Mouse (Mus musculus): ENCODE data around the gene Bcat1.

The Bcat1 gene

DNA sequence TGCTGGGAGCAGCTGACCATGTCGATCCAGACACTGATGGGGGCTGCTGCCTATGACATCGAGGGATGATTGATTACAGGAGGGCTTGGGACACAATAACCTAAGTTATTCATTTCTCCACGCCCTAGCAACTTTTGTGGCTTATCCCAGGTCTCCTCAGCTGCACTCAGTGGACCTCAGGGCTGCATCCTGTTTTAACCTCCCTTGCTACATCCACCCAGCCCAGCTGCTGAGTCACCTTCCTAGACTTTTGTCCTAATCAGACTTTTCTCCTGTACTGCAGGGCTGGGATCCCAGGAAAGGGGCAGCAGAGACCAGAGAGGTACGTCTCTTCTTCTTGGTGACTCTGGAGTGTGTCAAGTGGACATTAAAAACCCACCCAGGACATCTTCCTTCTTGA is 19.9 kb downstream of the Bcat1 start:
- no peak for DNase-seq (ENCODE audit: low read depth, low spot score)

DNA sequence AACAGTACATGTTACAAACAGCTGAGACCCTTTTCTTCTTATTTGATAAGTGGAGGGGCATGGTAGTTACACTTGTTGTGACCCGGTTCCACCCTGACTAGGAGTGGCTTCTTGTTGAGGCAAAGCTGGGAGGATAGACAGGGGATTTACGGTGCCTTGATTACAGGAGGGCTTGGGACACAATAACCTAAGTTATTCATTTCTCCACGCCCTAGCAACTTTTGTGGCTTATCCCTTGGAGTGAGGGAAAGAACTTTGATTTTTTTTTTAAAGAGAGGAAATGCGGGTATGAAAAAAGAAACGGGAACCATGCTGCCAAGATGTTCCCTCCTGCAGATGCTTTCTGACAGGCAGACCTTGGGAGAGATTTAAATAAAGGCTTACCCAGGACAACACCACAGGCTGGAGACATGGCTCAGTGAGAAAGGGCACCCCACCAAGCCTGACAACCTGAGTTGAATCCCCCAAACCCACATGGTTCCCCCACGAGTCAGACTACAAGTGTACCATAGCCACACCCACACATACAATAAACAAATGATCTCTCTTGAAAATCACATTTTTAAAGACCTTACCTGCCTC is 20.6 kb downstream of the Bcat1 start:
- no peak for DNase-seq (ENCODE audit: low read depth, low spot score)

DNA sequence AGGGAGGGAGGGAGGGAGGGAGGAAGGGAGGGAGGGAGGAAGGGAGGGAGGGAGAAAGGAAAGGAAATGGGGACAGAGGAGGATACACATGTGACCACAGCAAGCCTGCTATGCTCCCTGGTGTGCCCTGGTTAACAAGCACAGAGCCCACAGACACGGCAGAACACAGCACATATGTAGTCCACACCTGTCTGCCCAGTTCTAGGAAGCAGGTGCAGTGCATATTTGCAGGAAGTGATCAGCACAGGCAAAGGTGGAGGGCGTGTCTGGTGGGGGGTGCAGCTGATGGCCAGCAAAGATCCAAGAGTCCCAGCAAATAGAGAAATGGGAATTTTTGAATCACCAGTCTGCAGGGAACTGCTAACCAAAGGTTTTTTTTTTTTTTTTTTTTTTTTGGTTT is 23.3 kb downstream of the Bcat1 start:
- no peak for DNase-seq (ENCODE audit: low read depth, low spot score)

DNA sequence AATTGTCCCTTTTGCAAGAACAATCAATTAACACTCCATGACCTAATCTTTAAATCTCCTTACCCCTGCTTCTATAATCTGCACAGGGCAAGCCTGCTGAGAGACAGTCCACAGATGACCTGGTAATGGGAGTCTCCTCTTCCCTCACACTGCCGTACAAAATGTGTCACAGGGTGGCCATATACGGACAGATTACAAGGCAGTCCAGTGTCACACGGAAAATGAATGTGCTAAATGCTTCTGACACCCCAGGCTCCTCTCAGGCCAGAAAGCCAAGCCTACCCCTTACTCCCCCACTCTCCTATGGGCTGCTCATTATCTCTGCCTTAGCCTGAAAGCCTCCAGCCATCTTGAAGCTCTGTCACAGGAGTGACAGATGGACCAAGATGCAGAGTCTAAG is 25.1 kb downstream of the Bcat1 start:
- DNase-seq (ENCODE audit: low read depth, low spot score), result no peak

DNA sequence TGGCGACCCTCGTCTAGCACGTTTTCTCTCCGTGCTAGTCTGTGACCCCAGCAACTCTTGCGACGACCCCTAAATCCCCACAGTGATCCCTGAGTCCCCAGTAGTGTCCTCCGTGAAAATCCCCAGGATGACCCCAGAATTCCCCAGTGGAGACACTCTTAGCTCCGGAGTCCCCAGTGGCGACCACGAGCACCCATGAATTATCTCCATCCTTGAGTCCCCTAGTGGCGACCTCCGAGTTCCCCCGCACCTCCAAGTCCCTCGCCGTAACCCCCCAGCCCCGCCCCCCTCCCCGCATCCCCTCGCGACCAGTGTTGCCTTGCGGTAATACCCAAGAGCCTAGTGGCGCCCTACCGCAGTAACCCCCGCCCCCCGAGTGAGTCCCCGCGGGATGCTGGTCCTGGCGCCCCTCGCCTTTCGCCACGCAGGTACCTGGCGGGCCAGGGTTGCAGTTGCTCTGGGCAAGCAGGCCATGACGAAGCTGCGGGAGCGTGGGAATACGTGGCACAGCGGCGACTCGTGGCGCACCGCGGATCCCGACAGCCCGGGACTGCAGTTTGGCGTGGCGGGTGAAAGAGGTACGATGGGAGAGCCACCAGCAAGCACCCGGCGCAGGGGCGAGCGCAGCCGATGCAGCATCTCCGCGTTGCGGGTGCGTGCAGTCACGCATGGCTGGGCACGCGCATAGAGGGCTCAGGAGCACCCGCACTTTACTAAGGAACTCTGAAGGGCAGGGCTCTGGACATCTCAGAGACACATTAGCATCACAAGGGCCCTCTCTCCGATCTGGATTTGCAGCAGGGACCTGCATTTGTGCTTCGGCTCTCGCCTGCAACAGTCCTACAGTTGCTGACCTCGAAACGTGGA is 27.6 kb downstream of the Bcat1 start:
- no peak for DNase-seq (ENCODE audit: low read depth, low spot score)

DNA sequence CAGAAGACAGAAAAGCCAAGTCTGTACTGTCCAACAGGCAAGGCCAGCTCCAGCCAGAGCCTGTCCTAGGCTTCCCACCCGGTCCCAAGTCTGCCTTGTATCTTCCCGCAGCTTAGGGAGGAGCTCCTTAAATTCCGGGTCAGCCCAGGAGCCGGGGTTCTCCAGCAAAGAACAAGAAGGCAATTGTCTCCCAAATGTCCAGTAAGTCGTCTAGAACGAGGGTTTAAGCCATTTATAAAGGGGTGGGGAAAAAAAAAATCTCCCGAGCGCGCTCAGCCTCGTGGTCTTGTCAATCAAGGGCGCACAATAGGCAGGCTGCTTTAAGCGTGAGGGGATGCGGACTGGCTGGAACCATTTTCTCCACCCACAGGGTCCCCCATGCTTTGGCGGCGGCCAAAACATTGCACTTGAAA is 28.5 kb downstream of the Bcat1 start:
- peak; percentile 54 for DNase-seq (ENCODE audit: low read depth, low spot score)

DNA sequence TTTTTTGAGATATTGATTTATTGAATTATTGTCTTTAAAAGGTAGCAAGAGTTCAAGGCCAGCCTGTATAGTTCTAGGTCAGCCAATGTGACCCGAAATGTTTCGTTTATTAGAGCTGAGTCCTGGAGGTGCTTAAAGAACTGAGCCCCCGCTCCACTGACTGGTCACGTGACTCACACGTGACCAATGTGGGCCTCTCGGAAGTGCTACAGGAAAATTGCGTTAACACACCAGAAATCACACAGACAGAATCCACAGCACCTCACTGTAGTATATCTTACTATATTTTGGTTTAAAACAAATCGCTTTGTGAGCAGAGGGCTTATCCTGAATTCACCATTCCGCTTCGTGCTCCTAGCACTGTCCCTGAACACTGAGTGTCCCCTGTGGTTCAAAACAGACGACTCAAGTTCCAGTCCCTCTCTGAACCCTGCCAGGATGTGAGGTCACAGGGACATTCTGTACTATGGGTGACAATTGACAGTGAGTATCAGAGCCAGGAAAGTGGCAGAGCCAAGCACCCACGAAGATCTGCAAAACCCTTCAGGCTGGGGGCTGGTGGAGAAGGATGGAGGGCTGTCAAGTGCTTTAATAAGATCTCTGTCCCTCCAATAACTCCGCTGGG is 29.6 kb downstream of the Bcat1 start:
- DNase-seq (ENCODE audit: low read depth, low spot score), result no peak

DNA sequence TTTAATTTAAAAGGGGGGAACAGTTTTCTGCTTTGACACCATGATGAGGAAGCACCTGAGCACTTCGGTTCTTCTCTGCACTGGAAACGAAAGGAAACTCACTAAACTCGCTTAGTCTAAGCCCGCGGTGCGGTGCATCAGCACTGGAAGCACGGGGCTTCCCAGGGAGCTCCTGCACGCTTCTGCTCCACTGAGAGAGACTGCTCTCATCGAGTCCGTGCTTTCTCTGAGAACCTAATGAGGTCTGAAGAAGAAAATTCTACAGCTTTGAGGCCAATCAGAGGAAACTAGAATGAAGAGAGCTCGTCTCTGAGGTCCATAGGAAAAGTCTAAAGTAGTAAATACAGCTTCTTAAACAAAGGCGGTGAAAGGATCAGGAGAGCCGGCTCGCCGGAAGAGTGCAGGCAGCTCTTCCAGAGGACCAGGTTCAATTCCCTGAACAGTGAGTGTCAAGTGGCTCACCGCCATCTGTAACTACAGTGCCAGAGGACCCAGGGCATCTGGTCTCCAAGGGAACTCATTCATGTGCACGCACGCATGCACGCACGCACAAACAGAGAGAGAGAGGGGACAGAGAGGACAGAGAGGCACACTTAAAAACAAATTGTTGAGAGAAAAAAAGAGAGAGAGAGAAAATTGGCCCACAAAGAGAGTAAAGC is 30.9 kb downstream of the Bcat1 start:
- no peak for DNase-seq (ENCODE audit: low read depth, low spot score)

DNA sequence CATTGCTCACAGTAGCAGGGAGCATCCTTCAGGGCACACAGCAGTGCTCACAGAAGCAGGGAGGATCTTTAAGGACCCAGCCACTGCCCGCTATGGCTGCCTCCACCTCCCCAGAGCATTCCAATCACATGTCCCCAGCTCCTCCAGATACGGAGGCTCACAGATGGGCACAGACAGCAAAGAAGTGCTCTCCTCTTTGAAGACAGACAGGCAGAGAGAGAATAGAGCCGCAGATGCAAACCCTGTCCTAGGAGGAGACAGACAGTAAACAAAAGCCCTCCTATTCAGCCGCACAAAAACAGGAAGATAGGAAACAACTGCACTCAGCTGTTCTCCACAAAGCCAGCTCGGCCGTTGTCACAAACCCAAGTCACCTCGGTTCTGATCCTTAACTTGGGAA is 35.3 kb downstream of the Bcat1 start:
- no peak for DNase-seq (ENCODE audit: low read depth, low spot score)

DNA sequence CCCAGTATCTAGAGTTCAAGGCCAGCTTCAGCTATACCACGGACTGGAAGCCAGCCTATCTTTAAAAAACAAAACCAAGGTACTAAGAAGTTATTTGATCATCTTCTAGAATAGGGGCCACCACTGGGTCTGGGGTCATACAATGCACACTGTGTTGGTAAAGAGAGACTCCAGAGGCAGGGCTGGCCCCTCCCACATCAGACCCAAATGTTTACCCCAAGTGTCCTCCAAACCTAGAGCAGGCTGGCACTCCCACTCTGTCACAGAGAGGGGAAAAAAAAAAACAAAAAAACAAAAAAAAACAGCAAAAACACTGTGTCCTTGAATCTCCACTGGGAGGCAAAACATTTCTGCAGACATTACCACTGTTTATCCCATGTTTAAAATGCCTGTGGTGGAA is 38.4 kb downstream of the Bcat1 start:
- no peak for DNase-seq (ENCODE audit: low read depth, low spot score)

DNA sequence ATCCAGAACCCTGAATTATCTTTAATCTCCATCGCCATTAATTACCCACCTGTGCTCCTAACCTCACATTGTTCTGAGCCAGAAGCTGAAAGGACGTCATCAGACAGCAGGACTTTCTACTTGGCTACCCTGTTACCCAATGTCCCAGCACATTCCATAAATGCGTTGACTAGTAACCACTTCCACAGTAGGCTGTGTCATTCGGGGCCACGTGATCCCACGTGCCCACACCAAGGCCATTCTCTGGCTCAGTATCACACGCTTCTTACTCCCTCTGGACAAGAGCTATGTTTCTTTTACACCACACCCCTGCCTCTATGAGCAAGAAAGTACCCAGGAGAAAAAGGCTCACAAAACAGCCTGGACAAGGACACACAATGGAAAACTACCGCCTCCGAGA is 40.6 kb downstream of the Bcat1 start:
- no peak for DNase-seq (ENCODE audit: low read depth, low spot score)

DNA sequence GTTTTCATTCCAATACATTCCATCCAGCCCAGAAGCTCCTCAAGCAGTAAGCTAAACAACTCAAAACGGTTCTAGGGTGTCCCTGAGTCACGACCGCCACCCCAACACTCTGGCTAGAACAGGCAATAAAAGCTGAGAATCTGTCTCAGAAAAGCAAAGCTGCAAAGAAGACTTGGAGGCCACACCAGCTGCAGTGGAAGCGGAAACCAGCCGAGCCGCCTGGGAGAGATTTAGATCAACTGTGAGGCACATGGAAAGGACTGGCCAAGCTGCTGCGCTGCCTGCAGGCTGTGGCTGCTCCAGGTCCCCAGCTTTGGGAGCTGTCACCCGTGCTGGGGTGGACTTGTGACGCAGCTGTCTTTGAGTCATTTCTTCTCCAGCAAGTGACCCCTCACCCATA is 45.4 kb downstream of the Bcat1 start:
- DNase-seq (ENCODE audit: low read depth, low spot score), result no peak

DNA sequence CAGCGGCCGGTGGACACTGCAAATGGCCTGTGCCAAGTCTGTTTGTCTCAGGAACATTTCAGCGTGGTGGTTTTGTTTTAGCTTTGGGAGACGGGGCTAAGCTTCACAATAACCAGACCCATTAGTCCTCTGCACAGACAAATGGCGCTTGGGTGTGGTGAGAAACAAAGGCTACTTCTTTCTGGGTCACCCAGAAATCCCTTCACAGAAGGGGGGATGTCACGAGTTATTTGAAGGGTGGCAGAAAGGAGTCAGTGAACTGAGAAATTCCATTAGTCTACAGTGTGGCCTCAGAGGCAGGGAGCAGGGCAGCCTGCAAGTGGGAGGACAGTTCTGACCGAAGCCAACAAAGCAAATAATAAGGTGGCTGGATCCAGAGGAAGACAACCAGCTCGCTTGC is 52.0 kb downstream of the Bcat1 start:
- no peak for DNase-seq (ENCODE audit: low read depth, low spot score)

DNA sequence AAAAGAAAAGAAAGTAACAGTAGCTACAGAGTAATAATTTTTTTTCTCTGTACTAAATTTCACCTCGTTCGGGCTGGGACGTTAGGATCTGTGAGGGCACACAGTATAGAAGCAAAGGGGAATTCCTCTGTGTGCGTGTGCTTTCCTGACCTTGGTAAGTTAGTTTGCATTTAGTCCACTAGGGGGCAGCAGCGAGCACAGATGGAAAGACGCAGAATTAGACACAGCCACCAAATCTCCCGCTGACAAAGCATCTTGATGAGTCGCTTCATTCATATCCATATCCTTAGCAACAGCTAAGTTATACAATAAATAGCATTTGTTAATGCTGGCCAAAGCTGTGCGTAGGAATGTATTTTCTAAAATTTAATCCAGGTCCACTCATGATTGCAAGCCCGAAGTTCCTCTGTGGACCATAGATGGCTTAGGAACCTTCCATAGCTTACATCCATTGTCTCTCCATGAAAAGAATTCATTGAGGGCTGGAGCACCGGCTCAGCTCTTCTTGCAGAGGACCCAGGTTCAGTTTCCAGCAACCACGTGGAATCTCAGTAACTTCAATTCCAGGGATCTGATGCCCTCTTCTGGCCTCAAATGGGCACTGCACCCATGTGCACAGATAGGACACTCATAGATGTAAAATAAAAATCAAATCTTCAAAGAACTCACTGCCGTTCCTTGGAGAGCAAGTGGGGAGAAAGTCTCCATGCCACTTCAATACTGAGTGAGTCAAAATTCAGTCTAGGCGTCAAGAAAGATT is 52.8 kb downstream of the Bcat1 start:
- DNase-seq (ENCODE audit: low read depth, low spot score), result no peak

DNA sequence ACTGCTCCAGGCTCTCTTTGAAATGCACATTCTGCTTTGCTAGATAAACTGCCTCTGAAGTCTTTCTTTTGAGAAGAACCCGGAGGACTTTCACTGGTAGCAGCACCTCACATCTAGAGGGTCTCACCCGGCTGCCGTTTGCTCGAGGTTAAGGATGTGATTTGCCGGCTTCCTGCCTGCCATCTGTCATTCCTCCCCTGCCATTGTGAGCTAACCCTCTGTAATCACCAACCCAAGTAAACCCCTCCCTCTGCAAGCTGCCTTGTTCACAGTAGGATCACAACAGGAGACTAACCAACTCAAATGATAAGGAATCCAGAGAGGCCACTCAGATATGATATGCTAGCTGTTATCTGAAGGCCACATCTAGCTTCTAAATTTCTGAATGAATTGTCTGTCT is 53.6 kb downstream of the Bcat1 start:
- DNase-seq (ENCODE audit: low read depth, low spot score), result no peak

DNA sequence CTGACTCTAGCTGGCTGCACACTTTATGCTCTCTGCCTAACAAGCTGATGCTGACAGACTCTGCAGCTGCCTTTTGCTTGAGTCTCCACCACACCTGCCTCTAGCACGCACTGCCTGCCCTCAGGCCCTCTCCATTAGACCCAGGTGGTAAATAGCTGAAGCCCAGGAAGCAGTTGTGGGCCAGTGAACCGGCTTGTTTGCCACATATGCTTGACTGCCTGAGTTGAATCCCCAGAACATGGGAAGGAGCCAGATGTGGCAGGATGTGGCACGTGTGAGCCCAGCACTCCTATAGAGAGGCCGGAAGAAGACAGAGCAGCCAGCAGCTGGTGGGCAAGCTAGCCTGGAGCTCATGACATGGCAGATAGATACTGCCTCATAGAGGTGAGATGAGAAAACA is 55.4 kb downstream of the Bcat1 start:
- no peak for DNase-seq (ENCODE audit: low read depth, low spot score)

DNA sequence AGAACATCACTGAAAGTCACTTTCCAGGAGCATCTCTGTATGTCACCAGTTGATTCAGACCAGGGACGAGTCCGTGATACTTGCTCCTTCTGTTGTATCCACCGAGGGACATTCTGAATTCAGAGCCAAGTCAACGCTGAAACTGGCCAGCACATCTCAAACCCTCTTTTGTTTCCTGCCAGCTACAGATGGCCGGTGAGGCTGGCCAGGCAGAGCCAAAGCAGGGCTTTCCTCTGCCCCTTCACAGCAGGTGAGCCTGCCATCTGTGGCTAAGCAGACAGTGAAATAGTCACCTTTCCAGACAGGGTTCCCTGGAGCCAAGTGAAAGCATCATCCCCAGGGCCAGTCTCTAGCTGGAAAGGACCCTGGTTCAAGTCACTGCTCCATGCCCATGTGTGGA is 57.7 kb downstream of the Bcat1 start:
- DNase-seq (ENCODE audit: low read depth, low spot score), result no peak

DNA sequence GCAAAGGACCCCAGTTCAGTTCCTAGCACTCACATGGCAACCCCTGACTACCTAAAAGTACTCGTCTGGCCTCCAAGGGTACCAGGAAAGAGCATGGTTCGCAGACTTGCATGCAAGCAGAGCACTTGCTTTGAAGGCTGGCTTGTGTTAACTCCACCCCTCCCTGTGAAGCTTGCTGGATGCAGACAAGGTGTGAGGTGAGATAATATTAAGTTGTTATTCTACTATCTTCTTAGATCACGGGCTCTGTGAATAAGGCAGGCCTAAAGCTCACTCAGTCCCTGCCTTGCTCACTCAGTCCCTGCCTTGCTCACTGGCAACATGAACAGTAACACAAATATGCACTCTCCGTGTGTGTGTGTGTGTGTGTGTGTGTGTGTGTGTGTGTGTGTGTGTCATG is 58.5 kb downstream of the Bcat1 start:
- DNase-seq (ENCODE audit: low read depth, low spot score), result no peak

DNA sequence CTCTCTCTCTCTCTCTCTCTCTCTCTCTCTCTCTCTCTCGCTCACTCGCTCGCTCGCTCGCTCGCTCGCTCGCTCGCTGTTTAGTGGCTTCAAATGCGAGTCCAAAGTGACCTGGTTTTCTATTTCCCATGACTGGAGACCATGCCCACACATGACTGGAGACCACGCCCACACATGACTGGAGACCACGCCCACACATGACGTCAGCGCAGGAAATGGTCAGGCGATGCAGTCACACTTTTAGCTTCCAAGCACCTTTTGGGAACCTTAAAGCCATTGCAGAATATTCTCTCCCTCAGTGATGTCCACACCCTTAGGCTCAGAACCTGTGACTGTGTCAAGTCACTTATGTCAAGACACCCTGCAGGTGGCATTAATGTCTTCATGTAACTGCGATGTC is 59.3 kb downstream of the Bcat1 start:
- DNase-seq (ENCODE audit: low read depth, low spot score), result no peak

DNA sequence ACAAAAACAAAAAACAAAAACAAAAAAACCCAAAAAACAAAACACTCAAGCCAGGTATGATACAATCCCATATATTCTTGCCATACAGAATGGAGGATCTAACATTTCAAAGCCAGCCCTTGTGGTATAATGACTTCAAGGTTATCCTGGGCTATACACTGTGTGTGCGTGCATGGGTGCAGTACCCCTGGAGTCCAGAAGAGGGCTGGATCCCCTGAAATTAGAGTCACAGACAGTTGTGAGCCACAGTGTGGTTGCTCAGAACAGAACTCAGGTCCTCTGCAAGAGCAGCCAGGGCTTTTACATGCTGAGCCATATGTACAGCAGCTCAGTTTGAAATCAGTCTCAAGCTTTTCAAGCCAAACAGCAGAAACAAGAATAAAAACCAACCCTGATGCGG is 61.0 kb downstream of the Bcat1 start:
- DNase-seq (ENCODE audit: low read depth, low spot score), result no peak

DNA sequence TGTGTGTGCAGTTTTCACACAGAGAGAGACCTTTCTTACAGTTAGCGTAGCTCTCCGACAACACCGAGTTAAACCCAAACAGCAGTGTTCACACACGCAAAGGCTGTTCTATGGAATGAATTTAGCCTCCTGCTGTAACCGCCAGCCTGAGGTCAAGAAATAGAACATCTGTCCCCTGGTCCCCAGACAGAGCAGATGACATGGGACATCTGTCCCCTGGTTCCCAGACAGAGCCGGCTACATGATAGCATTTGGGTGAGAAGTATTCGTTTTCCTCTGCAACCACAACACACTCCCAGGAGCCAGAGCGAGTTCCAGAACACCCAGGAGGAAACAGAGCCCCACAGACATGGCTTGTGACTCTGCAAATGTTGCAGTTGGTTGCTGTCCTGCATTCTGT is 63.3 kb downstream of the Bcat1 start:
- DNase-seq (ENCODE audit: low read depth, low spot score), result no peak

DNA sequence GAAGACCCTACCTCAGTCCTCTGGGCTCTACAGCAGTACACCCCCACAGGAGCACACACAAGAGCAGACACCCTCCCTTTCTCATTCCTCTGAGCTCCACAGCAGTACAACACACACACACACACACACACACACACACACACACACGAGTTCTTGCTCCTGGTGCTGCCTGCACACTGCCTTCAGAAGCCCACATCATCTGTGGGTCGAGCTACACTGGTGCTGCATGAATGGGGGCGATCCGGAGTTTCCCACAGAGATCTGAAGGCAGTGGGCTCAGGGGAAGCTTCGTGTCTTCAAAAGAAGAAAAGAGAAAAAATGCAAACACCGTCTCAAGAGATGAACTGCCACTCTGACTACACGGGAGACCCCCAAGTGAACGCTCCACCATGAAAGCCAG is 64.8 kb downstream of the Bcat1 start:
- no peak for DNase-seq (ENCODE audit: low read depth, low spot score)
